Mouse (Mus musculus): ENCODE results near the gene Krt12.

- no peak for TF ChIP-seq CTCF (IDR thresholded peaks at IDR 0.05; ENCODE audit: low read depth, low read length)
- no peak for TF ChIP-seq GATA1 (IDR thresholded peaks at IDR 0.05; ENCODE audit: borderline replicate concordance, low read length)
- no peak for TF ChIP-seq TAL1 (conservative IDR thresholded peaks at IDR 0.05; ENCODE audit: low read depth, low read length)
- TF ChIP-seq POLR2AphosphoS5 (IDR thresholded peaks at IDR 0.05; ENCODE audit: insufficient replicate concordance, low read depth, low read length) = no peak
- no peak for TF ChIP-seq GATA2 (IDR thresholded peaks at IDR 0.05; ENCODE audit: borderline replicate concordance, low read depth, low read length)
Observed at GRCm38 (mm10) chr11:99391375-99391774, 30.7 kb downstream of the Krt12 start.
